Mouse (Mus musculus) erythroblast, embryonic 14.5 days (primary cell): ENCODE data around the gene Pcnx.

Source experiments
- GATA1 ChIP-seq: IDR thresholded peaks from 2 replicates; pipeline ENCODE4 v1.6.1; 2012; ENCODE audit warnings: low read length, inconsistent platforms, mixed read lengths
- TAL1 ChIP-seq: IDR thresholded peaks from 3 replicates; pipeline ENCODE4 v1.6.1; 2012; ENCODE audit warnings: low read length, inconsistent platforms, mixed read lengths

DNA sequence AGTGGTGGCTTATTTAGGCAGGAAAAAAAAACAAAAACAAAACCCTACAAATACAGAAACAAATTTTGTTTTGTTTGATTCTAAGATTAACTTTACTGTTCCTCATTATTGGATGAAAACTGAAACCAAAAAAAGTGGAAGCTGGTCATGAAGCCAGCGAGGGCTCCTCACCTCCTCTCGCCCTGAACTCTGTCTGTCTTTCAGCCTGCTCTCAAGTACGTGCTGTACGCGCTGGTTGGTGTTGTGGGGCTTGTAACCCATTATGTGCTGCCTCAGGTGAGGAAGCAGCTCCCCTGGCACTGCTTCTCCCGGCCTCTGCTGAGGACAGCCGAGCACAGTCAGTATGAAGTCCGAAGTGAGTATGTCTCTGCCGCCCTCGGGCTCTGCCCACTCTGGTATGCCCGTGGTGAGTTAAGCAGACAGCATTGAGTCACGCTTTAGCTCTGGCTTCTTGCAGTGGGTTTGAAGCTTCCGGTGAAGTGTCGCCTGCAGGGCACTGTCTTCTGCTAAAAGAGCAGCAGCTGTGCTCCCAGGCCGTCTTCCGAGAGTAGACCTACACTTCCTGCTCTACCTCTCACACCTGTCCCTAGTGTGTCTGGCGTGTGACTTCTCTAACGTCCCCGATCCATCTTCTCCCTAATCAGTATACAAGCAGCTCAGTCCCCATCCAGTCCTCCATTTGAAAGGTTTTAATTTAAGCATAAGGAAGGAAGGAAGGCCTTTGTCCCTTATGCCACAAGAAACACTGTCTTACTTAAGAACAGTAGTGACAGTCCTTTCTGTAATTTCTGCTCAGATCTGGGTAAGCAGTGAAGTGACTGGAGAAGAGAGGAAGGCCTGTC is 111.4 kb downstream of the Pcnx start:
- TF ChIP-seq GATA1 (no peak), TAL1 (no peak)
